Mouse (Mus musculus) kidney, embryonic 15.5 days (tissue): ENCODE data around the gene Mecr. TPM values are rescaled to one million over a fixed set of nuclear protein-coding genes. Genes with fewer than 3 reads are reported as not detected.
A peak's percentile ranks its signal among the peaks of the same experiment; 100 is the strongest.
"Not testable (repeated sequence)": the region's sequence is repeated elsewhere in the genome, so short reads cannot be mapped to it uniquely, and the experiment has no call there.

ENCODE experiments used
- ATAC-seq: fragments of 200-750 bp; cut with Nextera tagmentation; replicated peaks from 2 replicates; pipeline ENCODE4 v1.8.0; 2017; ENCODE audit warnings: moderate TSS enrichment; ENCODE audit not compliant: low FRiP score
- H3K27ac ChIP-seq: fragments of 300-500 bp; sonication (generic); 2 replicates; pipeline ENCODE4 v1.5.1; 2015; ENCODE audit warnings: mild to moderate bottlenecking, inconsistent platforms
- H3K27me3 ChIP-seq: fragments of 300-500 bp; sonication (generic); 2 replicates; pipeline ENCODE4 v1.6.1; 2015; ENCODE audit warnings: inconsistent platforms
- H3K36me3 ChIP-seq: fragments of 300-500 bp; sonication (generic); 2 replicates; pipeline ENCODE4 v1.6.1; 2015; ENCODE audit warnings: inconsistent platforms
- H3K4me1 ChIP-seq: fragments of 300-500 bp; sonication (generic); 2 replicates; pipeline ENCODE4 v1.6.1; 2015; ENCODE audit warnings: inconsistent platforms
- H3K4me2 ChIP-seq: fragments of 300-500 bp; sonication (generic); 2 replicates; pipeline ENCODE4 v1.6.1; 2015; ENCODE audit warnings: moderate library complexity, mild to moderate bottlenecking, inconsistent platforms
- H3K4me3 ChIP-seq: fragments of 300-500 bp; sonication (generic); replicated peaks from 2 replicates; pipeline ENCODE4 v1.5.1; 2015; ENCODE audit warnings: mild to moderate bottlenecking, inconsistent platforms
- H3K9ac ChIP-seq: fragments of 300-500 bp; sonication (generic); 2 replicates; pipeline ENCODE4 v1.6.1; 2015; ENCODE audit warnings: mild to moderate bottlenecking, inconsistent platforms
- H3K9me3 ChIP-seq: fragments of 300-500 bp; sonication (generic); replicated peaks from 2 replicates; pipeline ENCODE4 v1.6.1; 2016; ENCODE audit warnings: inconsistent platforms
- WGBS: fragments of 180-500 bp; shearing (Covaris S2); methylation state at CpG from one replicate; pipeline ENCODE4 v1.1.7; 2015; ENCODE audit warnings: mixed read lengths; 5-methylcytosine and 5-hydroxymethylcytosine counted together
- polyA plus RNA-seq: library from polyadenylated mRNA; unstranded; fragments of >200 nt; fragmentation: Nextera tagmentation; extraction: Ambion mirVana; gene quantifications from 2 replicates; pipeline ENCODE4 v1.2.1, GENCODE M21; 2015

Gene Mecr
- 45.8 and 47.4 TPM in 2 replicates for polyA plus RNA-seq

DNA sequence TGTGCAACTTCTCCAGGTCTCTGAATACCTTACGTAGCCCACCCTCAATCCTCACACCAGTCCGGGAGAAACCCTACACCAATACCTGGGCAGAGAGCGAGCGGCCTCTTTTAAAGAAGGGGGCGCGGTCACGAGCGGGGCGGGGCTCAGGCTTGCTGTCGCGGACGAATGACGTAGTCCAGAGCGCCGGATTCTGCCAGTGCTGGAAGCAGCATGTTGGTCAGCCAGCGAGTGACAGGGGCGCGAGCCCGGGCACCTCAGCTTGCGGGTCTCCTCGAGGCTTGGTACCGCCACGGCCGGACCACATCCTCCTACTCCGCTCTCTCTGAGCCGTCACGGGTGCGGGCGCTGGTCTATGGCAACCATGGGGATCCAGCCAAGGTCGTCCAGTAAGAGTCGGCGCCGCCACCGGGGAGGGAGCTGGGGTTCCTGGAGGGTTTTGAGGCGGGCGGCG lies at the start of gene Mecr:
TSS of gene Mecr (plus strand) at position 181 of the 454 bp plus-strand sequence.
- no peaks in the 10 kb centered on the region for H3K9me3 ChIP-seq
- peaks cover 26% of the 10 kb centered on the region; the same call in 1 of the 2 replicates for H3K27me3 ChIP-seq
- no peak within 1 kb of the TSS for H3K27ac ChIP-seq
- 0 out of 2 replicates have a peak, but pooled peaks cover 11% of the 10 kb centered on the region for H3K36me3 ChIP-seq
- H3K9ac ChIP-seq = peak within 1 kb of the TSS; percentile 82
- peak within 1 kb of the TSS; percentile 89 for H3K4me2 ChIP-seq
- peak; percentile 81 for ATAC-seq
- H3K4me3 ChIP-seq = peak within 1 kb of the TSS; percentile 84
- WGBS = 0% methylated on average over 37 of the region's 37 CpGs
- peaks cover 16% of the 10 kb centered on the region for H3K4me1 ChIP-seq

- H3K9me3 ChIP-seq = no peaks in the 10 kb centered on the region
- WGBS = 74% methylated on average over 14 of the region's 14 CpGs
- no peak overlapping the region for H3K9ac ChIP-seq
- no peak overlapping the region for H3K4me3 ChIP-seq
- H3K27ac ChIP-seq = no peak overlapping the region
- no peaks in the 10 kb centered on the region for H3K4me1 ChIP-seq
- H3K36me3 ChIP-seq = peaks cover 7% of the 10 kb centered on the region; the same call in 1 of the 2 replicates
- H3K27me3 ChIP-seq = no peaks in the 10 kb centered on the region
- no peak for ATAC-seq
- H3K4me2 ChIP-seq = no peak overlapping the region
Measured at GRCm38 (mm10) chr4:131796312-131797080, 46.8 kb upstream of the Mecr start.

DNA sequence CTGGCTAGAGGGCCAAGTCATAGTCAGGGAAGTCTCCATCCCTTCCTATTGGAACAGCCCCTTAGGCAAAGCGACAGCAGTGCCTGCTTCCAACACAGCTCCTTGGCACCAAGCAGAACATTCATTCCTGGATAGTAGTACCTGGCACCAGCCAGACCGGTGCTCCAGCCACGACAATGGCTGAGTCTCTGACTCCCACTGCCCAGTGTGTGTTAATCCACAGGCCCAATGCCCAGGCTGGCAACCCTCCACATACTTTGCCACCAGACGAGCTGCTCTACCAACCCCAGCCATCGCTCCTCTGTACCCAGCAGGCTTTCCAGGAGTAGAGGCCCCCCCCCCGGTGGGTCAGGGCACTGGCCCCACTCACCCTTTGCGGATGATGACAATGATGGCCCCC lies 45.8 kb upstream of the Mecr start:
- H3K36me3 ChIP-seq = peaks cover 10% of the 10 kb centered on the region; the same call in 1 of the 2 replicates
- no peaks in the 10 kb centered on the region for H3K27me3 ChIP-seq
- ATAC-seq = no peak
- whole genome bisulfite sequencing = 88% methylated on average over 7 of the region's 7 CpGs
- H3K9ac ChIP-seq = no peak overlapping the region
- H3K4me2 ChIP-seq = no peak overlapping the region
- H3K27ac ChIP-seq = no peak overlapping the region
- H3K4me3 ChIP-seq = no peak overlapping the region
- H3K9me3 ChIP-seq = no peaks in the 10 kb centered on the region
- peaks cover 3% of the 10 kb centered on the region for H3K4me1 ChIP-seq

- Histone ChIP-seq H3K4me2 (no peak overlapping the region), H3K4me3 (no peak overlapping the region), H3K4me1 (peaks cover 7% of the 10 kb centered on the region), H3K9ac (no peak overlapping the region), H3K27ac (no peak overlapping the region), H3K9me3 (no peaks in the 10 kb centered on the region), H3K36me3 (peaks cover 14% of the 10 kb centered on the region; the same call in 1 of the 2 replicates), H3K27me3 (no peaks in the 10 kb centered on the region)
- 71% methylated on average over 12 of the region's 12 CpGs for WGBS
- no peak for ATAC-seq
Measured at GRCm38 (mm10) chr4:131797920-131798319, 45.4 kb upstream of the Mecr start.

- 0 out of 2 replicates have a peak, but pooled peaks have one; percentile 7 for ATAC-seq
- H3K9ac ChIP-seq = no peak overlapping the region
- no peak overlapping the region for H3K4me3 ChIP-seq
- H3K4me1 ChIP-seq = peaks cover 18% of the 10 kb centered on the region
- WGBS = 50% methylated on average over 4 of the region's 4 CpGs
- H3K36me3 ChIP-seq = peaks cover 14% of the 10 kb centered on the region; the same call in 1 of the 2 replicates
- no peaks in the 10 kb centered on the region for H3K27me3 ChIP-seq
- H3K9me3 ChIP-seq = no peaks in the 10 kb centered on the region
- no peak overlapping the region for H3K4me2 ChIP-seq
- no peak overlapping the region for H3K27ac ChIP-seq
Measured at GRCm38 (mm10) chr4:131798968-131799367, 44.3 kb upstream of the Mecr start.

DNA sequence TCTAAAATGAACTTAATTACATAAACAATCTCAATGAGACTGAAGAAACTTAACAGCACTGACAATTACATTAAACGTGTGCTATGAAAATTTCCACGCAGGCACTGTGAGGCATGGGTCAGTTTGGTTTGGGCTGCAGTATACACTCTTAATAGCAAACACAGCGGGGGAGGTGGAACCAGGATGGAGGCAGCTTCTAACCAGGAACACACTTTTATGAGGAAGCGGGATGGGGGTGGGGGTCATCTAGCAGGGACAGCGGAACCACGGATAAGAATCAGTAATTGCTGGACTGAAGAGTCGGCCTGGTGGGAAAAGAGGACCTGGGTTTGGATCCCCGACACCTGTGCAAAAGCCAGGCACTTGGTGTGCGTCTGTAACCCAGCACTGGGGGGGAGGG lies 39.4 kb upstream of the Mecr start:
- Histone ChIP-seq H3K4me1 (peaks cover 23% of the 10 kb centered on the region), H3K27me3 (no peaks in the 10 kb centered on the region), H3K9me3 (no peaks in the 10 kb centered on the region), H3K4me2 (no peak overlapping the region), H3K9ac (no peak overlapping the region), H3K36me3 (peaks cover 17% of the 10 kb centered on the region; the same call in 1 of the 2 replicates), H3K27ac (peak overlapping the region; percentile 86), H3K4me3 (no peak overlapping the region)
- 43% methylated on average over 9 of the region's 9 CpGs for WGBS
- ATAC-seq = no peak

DNA sequence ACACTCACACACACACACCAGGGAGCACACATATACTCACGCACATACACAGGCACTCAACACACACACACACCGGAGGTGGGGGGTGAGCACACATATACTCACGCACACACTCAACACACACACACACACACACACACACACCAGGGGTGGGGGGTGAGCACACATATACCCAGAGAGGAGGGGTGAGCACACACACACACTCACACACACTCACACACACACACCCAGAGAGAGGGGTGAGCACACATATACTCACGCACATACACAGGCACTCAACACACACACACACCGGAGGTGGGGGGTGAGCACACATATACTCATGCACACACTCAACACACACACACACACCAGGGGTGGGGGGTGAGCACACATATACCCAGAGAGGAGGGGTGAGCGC lies 38.5 kb upstream of the Mecr start:
- Histone ChIP-seq H3K36me3 (peaks cover 17% of the 10 kb centered on the region; the same call in 1 of the 2 replicates), H3K27ac (peak overlapping the region; percentile 86; the same call in 1 of the 2 replicates), H3K4me1 (peaks cover 23% of the 10 kb centered on the region)
- H3K9me3 ChIP-seq, H3K4me2 ChIP-seq, H3K9ac ChIP-seq, H3K4me3 ChIP-seq, H3K27me3 ChIP-seq: not testable (repeated sequence)
- 96% methylated on average over 5 of the region's 6 CpGs for WGBS
- peak; percentile 77 for ATAC-seq

DNA sequence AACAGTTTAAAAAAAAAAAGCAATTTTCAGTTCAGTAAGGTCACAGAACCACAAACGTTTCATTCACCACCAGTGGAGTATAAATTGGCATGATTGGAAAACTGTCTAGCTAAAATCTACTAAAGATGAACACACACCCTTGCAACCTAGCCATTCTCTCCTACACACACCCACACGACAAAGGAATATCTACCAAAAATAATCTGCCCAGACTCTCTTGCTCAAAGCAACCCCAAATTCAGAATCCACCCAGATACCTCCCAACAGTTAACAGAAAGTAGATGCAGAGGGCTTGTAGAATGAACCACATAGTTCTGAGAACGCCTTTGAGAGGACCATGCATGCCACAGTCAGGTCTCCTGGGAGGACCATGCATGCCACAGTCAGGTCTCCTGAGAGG lies 38.0 kb upstream of the Mecr start:
- no peak for ATAC-seq
- Histone ChIP-seq H3K9me3 (no peaks in the 10 kb centered on the region), H3K9ac (no peak overlapping the region), H3K4me1 (peaks cover 23% of the 10 kb centered on the region), H3K27me3 (no peaks in the 10 kb centered on the region), H3K27ac (no peak overlapping the region), H3K4me3 (no peak overlapping the region), H3K36me3 (peaks cover 17% of the 10 kb centered on the region; the same call in 1 of the 2 replicates), H3K4me2 (no peak overlapping the region)
- WGBS = 72% methylated on average over 3 of the region's 3 CpGs

DNA sequence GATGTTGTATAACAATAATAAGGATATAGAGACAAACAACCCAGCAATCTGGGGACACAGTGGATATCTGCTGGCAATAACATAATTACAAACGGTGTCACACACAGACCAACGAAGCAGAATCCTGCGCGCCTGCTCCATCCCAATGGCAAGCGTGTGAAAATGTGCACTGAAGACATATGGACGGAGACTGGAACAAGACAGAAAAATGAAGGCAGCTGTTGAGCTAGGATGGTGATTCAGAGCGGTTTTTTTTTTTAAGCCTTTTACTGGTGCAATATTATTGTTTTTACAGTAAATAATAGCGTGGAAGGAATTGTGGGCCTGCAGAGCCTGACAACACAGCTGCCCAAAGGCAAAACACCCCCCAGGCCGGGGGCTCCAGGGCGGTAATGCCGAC lies 30.8 kb upstream of the Mecr start:
- H3K4me2 ChIP-seq = no peak overlapping the region
- H3K9ac ChIP-seq = no peak overlapping the region
- 0 out of 2 replicates have a peak overlapping the region, but pooled peaks have one; percentile 25 for H3K27ac ChIP-seq
- no peak overlapping the region for H3K4me3 ChIP-seq
- no peak for ATAC-seq
- no peaks in the 10 kb centered on the region for H3K9me3 ChIP-seq
- 61% methylated on average over 11 of the region's 11 CpGs for WGBS
- no peaks in the 10 kb centered on the region for H3K36me3 ChIP-seq
- peaks cover 13% of the 10 kb centered on the region for H3K4me1 ChIP-seq
- H3K27me3 ChIP-seq = no peaks in the 10 kb centered on the region

GRCm38 (mm10) chr4:131813798-131814197 lies 29.5 kb upstream of the Mecr start:
- Histone ChIP-seq H3K36me3 (peaks cover 3% of the 10 kb centered on the region; the same call in 1 of the 2 replicates), H3K4me1 (peaks cover 13% of the 10 kb centered on the region), H3K9ac (no peak overlapping the region), H3K27ac (no peak overlapping the region), H3K4me2 (no peak overlapping the region), H3K4me3 (no peak overlapping the region), H3K27me3 (no peaks in the 10 kb centered on the region), H3K9me3 (no peaks in the 10 kb centered on the region)
- ATAC-seq = no peak
- WGBS = 86% methylated on average over 7 of the region's 7 CpGs

GRCm38 (mm10) chr4:131814869-131815268 lies 28.4 kb upstream of the Mecr start:
- peaks cover 13% of the 10 kb centered on the region for H3K4me1 ChIP-seq
- no peak for ATAC-seq
- no peak overlapping the region for H3K9ac ChIP-seq
- H3K36me3 ChIP-seq = peaks cover 14% of the 10 kb centered on the region
- no peak overlapping the region for H3K4me3 ChIP-seq
- WGBS = 74% methylated on average over 10 of the region's 10 CpGs
- H3K9me3 ChIP-seq = no peaks in the 10 kb centered on the region
- H3K27me3 ChIP-seq = no peaks in the 10 kb centered on the region
- no peak overlapping the region for H3K27ac ChIP-seq
- no peak overlapping the region for H3K4me2 ChIP-seq

DNA sequence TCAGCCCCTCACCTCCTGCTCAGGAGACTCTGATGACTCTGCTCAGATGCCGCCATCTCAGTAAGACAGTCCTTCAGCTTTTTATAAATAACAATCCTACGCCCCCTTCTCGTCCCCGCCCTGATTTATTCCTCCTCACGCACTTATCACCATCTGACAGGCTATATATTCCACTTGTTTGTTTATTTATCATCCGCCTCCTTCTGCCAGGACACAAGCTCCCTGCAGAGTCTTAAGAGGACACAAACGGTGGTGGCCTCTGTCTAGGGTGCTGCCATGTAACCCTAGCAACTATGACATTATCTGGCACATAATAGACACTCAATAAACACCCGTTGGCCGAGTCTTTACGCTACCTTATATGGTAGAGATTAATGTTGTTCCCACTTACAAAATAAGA lies 27.5 kb upstream of the Mecr start:
- H3K9ac ChIP-seq = no peak overlapping the region
- no peaks in the 10 kb centered on the region for H3K9me3 ChIP-seq
- WGBS = 55% methylated on average over 10 of the region's 10 CpGs
- 0 out of 2 replicates have a peak, but pooled peaks have one; percentile 40 for ATAC-seq
- H3K4me3 ChIP-seq = no peak overlapping the region
- H3K4me1 ChIP-seq = peaks cover 13% of the 10 kb centered on the region
- no peaks in the 10 kb centered on the region for H3K27me3 ChIP-seq
- no peak overlapping the region for H3K4me2 ChIP-seq
- H3K27ac ChIP-seq = no peak overlapping the region
- peaks cover 14% of the 10 kb centered on the region for H3K36me3 ChIP-seq
